Mouse (Mus musculus): Measurements from ENCODE around the gene Krtap1-3. TPM values are rescaled to one million over a fixed set of nuclear protein-coding genes. Genes with fewer than 3 reads are reported as not detected.
"Not testable (repeated sequence)": the region's sequence is repeated elsewhere in the genome, so short reads cannot be mapped to it uniquely, and the experiment has no call there.

Gene Krtap1-3
- total RNA-seq (2021): not detected
- long read RNA-seq, experiment 1: 0 reads
- long read RNA-seq, experiment 2: 0 reads

DNA sequence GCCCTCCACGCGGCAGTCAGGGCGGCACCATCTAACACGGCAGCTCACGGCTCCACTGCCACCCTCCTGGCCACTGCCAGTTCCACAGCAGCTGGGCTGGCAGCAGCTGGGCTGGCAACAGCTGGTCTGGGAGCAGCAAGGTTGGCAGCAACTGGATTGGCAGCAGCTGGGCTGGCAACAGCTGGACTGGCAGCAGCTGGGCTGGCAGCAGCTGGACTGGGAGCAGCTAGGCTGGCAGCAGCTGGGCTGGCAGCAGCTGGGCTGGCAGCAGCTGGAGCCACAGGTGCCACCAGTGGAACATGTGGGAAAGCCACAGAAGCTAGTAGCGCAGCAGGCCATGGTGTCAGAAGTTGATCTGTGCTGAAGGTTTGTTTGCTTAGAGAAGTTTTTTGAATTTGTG is at the start of gene Krtap1-3:
Gene Krtap1-3, minus strand, starts transcription at position 359 of the 400 bp plus-strand sequence.
- no peak for DNase-seq

DNA sequence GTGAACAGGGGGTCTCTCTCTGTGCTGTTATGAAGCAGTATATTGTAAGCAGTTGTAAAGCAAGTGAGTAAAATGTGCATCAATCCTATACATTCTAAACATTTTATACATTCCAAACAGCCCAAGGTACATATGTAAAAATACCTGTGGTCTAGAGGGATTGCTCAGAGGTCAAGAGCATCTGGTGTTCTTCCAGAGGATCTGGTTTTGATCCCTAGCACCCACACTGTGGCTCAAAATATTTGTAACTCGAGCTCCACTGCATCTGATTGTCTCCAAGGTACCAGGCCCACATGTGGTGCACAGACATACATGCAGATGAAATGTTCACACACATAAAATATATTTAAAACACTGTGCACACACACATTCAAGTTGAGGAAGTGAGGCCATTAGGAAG is 49.8 kb upstream of the Krtap1-3 start:
- DNase-seq: no peak

DNA sequence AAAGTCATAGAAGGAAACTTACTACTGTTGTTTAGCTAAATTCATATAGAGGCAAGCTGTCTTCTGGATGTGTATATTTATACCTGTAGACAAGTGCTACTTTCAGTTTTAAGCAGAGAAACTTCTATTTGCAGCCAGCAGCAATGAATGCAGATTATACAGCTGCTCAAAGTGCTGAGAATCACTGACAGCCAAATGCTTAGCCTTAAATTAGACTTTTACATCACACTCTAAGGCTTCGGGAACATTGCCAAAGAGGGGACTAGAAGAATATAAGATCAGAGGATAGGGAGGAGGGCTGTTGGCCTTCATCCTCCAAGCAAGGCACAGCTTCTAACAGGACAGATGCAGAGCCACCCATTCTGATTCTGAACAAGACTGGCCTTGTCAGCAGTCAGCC is 45.9 kb upstream of the Krtap1-3 start:
- DNase-seq: no peak

DNA sequence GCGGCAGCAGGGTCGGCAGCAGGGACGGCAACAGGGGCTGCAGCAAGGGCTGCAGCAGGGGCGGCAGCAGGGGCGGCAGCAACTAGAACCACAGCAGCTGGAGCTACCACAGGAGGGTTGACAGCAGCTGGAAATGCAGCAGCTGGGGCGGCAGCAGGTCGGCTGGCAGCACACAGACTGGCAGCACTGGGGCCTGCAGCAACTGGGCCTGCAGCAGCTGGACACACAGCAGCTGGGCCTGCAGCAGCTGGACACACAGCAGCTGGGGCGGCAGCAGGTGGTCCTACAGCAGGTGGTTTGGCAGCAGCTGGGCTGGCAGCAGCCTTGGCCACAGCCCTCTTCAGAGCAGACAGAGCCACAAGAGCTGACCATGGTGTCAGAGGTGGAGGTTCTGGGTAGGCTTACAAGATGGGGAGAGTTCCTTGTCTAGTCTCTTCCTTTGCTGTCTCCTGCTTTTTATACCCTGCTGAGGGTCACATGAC is 43.6 kb upstream of the Krtap1-3 start, which contains the start of gene Krtap4-2:
Gene Krtap4-2, minus strand, starts transcription at position 432 of the 482 bp plus-strand sequence.
- DNase-seq: no peak

DNA sequence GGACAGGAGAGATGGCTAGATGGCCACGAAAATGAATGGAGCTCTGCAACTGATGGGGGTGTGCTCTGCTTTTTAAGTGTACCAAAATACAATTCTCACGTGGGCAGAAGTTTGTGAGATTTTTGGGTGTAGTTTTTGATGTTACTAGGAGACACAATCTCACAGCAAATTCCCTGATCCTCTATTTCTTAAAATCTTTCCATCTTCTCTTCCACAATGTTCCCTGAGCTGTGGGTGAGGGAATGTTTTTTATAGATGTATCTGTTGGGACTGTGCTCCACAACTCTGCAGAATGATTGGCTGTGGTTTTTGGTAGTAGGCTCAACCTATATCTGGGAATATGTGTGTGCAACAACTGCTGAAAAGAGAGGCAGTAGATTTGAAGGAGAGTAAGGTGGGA is 42.2 kb upstream of the Krtap1-3 start:
- no peak for DNase-seq

DNA sequence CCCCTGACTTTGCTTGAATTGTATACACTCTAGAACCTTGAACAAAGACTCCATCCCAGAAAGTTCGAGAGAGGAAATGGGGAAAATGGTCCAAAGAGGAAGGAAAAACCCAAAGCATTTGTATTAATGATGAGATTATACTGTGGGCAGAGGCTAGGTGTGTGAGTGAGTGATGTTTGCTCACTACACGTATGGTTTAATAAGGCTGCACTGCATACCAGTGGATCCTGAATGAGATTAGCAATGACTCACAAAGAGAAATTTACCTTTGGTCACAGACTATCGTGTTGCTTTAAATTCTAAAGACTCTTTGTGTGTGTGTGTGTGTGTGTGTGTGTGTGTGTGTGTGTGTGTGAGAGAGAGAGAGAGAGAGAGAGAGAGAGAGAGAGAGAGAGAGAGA is 39.8 kb upstream of the Krtap1-3 start:
- no peak for DNase-seq

DNA sequence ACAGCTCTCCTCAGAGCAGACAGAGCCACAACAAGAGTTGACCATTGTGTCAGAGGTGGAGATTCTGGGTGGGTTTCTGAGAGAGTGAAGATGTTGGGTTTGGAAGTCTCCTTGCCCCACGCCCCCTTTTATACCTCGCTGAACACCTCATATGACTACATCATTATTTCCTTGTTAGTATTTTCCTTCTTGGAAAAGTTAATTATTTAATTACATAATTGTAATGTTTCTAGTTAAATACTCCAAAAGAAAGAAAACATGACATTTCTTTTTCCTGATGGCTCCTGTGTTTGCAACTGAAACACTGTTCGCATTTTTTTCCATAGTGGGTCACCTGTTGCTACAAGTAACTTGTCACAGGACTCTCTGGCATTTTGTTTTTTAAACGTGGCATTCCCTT is 37.0 kb upstream of the Krtap1-3 start, which contains the start of gene Krtap4-1:
Gene Krtap4-1, minus strand, starts transcription at position 101 of the 400 bp plus-strand sequence.
- no peak for DNase-seq

DNA sequence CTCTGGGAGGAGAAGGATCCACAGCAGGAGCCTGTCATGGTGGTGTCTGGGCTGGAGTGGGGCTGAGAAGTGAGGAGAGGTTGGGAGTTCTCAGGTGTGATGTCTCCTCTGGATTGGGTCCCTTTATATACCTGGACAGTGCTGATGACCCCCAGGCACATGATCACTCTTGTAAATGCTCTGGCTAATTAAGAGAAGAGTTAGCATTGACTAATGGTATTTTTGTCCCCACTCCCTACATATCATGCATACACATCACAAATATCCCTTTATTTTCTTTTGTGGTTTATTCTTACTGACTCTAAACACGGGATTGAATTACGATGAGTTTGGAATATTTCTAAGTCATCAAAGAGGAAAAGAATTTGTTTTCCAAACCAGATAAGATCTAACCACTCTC is 29.2 kb upstream of the Krtap1-3 start, which contains the start of gene Gm11562:
Gene Gm11562, minus strand, starts transcription at position 101 of the 400 bp plus-strand sequence.
- no peak for DNase-seq

DNA sequence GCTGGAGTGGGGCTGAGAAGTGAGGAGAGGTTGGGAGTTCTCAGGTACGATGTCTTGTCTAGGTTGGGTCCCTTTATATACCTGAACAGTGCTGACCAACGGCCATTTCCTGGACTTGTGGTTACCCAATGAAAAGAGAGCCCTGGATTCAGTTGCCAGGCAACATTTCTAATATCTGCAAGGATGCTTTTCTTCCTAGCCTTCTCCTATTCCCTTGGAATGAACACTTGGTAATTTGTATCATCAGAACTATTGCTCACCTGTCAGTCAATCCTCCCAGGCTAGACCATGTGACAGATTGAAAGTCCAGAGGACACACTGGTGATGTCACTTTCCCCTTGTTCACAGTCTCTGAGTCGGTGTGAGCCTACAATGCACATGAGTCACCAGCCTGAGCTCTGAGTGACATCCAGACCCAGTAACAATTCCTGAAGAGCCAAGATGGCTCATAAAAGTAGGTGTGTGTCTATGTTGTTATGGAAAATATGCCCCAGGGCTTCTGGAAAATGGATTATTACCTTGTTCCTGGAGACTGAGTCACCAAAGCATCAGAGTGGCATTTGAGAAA is 23.7 kb upstream of the Krtap1-3 start, which contains the start of gene Krtap2-4:
Gene Krtap2-4, minus strand, starts transcription at position 51 of the 568 bp plus-strand sequence.
- no peak for DNase-seq

DNA sequence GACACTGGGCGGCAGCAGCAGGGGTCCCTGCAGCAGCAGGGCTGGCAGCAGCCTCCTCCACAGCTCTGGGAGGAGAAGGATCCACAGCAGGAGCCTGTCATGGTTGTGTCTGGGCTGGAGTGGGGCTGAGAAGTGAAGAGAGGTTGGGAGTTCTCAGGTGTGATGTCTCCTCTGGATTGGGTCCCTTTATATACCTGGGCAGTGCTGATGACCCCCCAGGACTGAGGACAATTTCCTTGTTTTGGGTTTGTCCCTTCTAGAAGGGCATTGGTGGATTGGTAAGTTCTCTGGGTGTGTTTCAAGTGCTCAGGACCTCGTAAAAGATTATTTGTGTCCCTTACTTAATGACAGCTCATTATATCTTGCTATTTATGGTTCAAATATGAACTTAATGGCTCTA is 18.9 kb upstream of the Krtap1-3 start, which contains the start of gene Gm11937:
Gene Gm11937, minus strand, starts transcription at position 101 of the 400 bp plus-strand sequence.
- DNase-seq: not testable (repeated sequence)

DNA sequence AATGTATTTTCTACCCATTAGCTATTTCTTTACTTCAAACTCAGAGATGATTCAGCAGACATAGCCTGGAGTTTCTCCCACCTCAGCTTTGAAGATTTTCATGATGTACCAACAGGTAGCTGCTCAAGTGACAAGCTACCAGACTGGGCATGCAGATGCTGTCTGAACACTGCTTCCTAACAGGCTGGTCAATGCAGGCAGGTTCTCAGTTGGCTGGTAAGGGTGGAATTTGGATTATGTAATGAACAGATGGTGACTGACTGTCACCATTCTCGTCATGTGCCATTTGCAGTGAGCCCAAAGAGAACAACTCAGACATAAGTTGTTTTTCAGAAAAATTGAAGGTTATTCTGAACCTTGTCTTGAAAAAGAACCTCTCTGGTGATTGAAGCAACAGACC is 18.0 kb upstream of the Krtap1-3 start:
- DNase-seq: no peak

DNA sequence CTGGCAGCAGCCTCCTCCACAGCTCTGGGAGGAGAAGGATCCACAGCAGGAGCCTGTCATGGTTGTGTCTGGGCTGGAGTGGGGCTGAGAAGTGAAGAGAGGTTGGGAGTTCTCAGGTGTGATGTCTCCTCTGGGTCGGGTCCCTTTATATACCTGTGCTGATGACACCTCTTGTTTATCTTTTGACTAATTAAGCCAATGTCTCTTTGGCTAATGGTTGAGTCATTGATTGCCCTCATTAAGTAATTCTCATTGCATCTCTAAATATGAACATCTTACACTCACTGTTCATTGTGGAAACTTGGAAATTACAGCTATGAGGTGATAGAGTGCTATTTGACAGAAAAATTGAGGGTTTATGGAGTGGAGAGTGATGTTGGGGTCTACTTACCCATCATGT is 12.1 kb upstream of the Krtap1-3 start, which contains the start of gene Gm11938:
Gene Gm11938, minus strand, starts transcription at position 101 of the 400 bp plus-strand sequence.
- not testable (repeated sequence) for DNase-seq

DNA sequence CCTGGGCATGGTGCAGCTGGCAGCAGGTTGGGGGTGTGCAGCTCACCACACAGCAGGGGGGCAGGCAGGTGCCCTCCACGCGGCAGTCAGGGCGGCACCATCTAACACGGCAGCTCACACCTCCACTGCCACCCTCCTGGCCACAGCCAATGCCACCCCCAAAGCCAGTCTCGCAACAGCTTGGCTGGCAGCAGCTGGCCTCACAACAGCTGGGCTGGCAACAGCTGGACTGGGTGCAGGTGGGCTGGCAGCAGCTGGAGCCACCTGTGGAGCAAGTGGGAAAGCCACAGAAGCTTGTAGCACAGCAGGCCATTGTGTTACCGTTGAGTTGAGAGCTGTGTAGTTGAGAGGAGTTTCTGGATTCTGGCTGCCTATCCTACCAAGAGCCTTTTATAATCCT is 6.6 kb upstream of the Krtap1-3 start, which contains the start of gene Krtap9-3:
Gene Krtap9-3, minus strand, starts transcription at position 364 of the 400 bp plus-strand sequence.
- not testable (repeated sequence) for DNase-seq

DNA sequence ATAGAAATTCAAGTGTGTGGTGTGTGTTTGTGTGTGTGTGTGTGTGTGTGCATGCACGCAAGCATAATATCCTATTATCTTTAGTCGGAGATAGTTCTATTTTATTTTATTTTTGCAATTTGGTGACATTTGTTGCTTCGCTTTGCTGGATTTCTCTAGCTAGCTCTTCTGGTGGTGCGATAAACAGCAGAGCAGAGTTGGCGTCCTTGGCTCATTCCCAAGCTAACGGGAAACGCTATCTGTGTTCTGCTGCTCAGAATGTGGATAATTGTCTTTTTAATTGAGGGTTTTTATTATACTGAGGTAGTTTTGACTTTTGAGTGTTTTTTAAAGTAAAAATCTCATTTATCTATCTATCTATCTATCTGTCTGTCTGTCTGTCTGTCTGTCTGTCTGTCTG is 6.0 kb downstream of the Krtap1-3 start:
- no peak for DNase-seq

DNA sequence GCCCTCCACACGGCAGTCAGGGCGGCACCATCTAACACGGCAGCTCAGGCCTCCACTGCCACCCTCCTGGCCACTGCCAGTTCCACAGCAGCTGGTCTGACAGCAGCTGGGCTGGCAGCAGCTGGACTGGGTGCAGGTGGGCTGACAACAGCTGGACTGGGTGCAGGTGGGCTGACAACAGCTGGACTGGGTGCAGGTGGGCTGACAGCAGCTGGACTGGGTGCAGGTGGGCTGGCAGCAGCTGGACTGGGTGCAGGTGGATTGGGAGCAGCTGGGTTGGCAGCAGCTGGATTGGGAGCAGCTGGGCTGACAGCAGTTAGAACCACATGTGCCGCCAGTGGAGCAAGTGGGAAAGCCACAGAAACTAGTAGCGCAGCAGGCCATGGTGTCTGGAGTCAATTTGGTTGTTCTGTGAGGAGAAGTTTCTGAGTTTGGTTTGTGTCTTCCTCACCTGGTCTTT is 7.9 kb downstream of the Krtap1-3 start, which contains the start of gene Krtap1-4:
Gene Krtap1-4, minus strand, starts transcription at position 410 of the 460 bp plus-strand sequence.
- DNase-seq: no peak

DNA sequence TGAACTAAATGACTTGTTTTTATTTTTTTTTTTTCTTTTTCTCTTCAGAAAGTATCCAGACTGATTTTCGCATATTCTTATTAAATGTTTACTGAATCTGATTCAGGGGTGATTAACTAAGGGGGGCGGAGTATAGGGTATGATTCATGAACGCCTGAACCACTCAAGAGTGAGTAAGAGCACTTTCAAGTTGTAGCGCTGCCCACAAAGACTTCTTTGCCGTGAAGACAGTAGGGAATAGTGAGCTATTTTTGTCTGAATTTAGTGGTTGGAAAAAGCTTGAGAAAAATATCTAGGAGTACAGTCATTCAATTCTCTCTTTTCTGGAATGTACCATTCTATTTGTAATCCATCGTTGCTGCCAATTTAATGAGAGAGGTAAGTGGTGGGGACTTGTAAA is 9.6 kb downstream of the Krtap1-3 start:
- no peak for DNase-seq

DNA sequence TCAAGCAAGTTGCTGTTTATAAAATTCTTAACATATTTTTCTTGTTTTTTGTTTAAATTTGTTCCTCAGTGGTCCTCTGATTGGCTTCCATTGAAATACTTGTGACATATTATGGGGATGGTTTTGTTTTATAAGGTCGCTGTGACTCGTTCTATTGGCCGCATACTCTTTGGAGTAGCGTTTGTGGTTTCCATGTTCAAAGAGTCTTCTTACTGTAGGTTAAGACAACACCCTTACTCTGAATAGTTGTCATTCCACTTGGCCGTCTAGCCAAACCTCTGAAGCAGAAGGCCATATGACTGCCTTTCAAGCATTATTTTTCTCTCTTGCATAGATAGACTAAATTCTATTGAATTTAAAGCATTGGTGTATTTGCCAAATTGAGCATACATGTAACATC is 10.1 kb downstream of the Krtap1-3 start:
- no peak for DNase-seq

DNA sequence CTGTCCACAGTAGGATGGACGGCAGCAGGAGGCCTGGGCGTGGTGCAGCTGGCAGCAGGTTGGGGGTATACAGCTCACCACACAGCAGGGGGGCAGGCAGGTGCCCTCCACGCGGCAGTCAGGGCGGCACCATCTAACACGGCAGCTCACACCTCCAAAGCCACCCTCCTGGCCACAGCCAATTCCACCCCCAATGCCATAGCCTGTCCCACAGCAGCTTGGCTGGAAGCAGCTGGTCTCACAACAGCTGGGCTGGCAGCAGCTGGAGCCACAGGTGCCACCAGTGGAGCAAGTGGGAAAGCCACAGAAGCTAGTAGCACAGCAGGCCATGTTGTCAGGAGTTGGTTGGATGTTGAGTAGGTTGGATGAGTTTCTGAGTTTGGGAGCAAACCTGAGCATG is 10.5 kb downstream of the Krtap1-3 start, which contains the start of gene Krtap1-5:
Gene Krtap1-5, minus strand, starts transcription at position 381 of the 400 bp plus-strand sequence.
- DNase-seq: no peak

DNA sequence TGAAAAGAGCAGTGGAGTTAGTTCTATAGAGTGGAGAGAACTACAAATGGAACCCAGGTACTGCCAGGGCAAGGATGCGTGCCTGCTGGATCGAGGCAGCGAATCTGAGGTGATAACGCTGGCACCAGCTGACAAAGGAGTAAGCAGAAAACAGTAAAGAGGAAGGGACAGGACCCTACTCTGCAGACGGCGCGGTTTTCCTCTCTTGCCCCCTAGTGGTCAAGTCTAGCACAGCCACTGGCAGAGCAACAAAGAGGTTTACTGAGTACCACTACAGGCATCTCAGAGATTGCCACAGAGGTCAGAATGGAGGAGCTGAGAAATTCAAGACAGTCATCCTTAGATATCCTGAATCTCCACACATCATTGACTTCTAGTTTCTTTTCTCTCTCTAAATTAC is 17.0 kb downstream of the Krtap1-3 start:
- peak; percentile 74 to 78 for DNase-seq

DNA sequence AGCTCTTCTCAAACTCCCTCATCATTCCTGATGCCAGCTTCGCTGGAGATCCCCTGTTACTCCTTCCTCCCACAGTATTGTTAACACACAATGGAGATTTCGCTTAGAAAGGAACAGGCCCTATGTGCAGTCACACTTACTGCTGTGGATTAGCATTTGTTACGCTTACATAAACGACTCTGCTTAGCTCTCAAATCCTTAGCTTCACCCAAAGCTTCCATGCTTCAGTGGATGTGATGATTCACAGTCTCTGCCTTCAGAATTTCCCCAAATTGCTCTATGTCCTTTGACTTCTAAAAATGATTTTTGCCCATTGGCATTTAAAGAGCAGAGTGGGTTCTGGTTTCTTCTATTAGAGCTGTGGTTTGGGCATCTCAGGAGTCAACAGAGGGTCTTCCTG is 18.0 kb downstream of the Krtap1-3 start:
- DNase-seq: no peak

DNA sequence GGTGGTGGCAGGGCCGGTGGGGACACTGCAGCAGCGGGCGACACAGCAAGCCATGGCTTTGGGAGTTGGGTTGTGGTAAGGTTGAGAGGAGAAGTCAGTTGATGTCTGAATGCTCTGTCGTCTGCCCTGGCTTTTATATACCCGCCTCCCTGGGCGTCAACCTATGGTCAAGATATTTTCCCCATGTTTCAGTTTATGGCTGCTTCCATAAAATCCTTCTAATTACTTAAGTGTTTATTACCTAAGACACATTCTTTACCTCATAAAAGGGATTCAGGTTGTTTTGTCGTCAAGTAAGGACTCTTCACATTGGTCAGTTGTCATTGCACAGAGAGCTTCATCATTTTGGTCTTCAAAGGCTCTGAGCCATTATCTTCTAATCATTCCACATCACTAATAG is 24.6 kb downstream of the Krtap1-3 start, which contains the start of gene Krtap3-1:
Gene Krtap3-1, minus strand, starts transcription at position 101 of the 400 bp plus-strand sequence.
- DNase-seq: no peak

DNA sequence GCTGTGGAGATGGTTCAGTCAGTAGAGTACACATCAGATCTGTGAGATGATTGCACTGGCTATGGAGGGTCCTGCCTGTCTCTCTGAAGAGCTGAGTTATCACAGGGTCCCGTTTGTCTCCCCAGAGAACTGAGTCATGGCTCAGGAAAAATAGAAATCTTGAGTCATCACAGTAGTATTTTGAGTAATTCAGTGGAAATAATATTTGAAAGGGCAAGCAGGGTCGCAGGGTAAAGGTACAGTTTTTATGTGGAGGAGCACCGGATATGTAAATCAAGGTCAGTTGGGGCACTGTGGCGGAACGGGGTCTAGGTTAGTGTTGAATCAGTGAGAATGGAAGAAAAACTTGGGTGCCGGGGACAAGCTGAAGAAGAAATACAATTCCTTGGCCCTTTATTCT is 28.6 kb downstream of the Krtap1-3 start:
- DNase-seq: peak in 1 of 2 experiments; percentile 1

DNA sequence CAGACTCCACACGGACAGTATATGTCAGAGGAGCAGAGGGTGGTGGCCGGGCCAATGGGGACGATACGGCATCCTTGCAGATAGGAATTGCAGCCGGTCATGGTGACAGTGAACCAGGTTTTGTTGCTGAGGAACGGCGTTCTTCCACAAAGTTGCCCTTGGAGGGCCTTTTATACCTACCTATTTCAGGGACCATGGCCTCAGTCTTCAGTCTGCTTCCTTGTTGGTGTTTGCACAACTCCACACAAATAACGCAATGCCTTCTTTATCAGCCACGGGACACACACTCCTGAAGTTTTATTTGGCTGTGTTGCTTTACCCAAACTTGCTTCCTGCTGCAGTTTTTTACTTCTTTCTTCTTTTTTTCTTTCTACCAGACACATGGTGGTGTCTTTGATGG is 31.8 kb downstream of the Krtap1-3 start, which contains the start of gene Gm11939:
Gene Gm11939, minus strand, starts transcription at position 101 of the 400 bp plus-strand sequence.
- no peak for DNase-seq

All from adrenal gland, postnatal 36 days (tissue).